23 mouse cellular contexts compared by ENCODE assay signal in the genomic region with DNA sequence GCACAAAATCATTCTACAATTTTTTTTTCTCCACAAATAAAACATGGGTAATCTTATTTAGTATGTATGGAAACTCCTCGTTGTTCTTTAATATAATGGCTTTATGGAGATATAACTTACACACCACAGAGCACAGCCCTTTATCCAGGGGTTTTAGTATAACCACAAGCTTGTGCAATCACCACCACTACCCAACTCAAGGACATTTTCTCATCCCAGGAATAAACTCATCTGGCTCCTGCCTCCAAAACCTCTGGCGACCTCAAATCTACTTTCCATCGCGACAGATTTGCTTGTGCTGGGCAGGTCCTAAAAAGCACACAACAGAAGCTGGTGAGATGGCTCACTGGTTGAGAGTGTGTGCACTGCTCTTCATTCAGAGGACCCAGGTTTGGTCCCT. TPM values are rescaled to one million over a fixed set of nuclear protein-coding genes. Genes with fewer than 3 reads are reported as not detected.
DNase-seq lines count a peak whose midpoint lies in the region; ATAC-seq and TF ChIP-seq lines count a peak whose summit lies in the region.
"Had no signal": no experiment of that assay in that cellular context is flagged by ENCODE, and none has a peak within 500 bp of the region (broad histone marks: within the 10 kb centered on the region; RNA-seq: fewer than 3 reads in every experiment).

No protein-coding gene starts in this region.

- TF ChIP-seq CTCF in liver, adult 2 months (IDR thresholded peaks at IDR 0.05; ENCODE audit: low read depth, low read length), result no peak
- no peak for TF ChIP-seq CTCF in C2C12 (IDR thresholded peaks at IDR 0.05; ENCODE audit: control insufficient read depth, insufficient read depth, insufficient read length)

- no peaks in the 10 kb centered on the region for H3K79me3 ChIP-seq in C2C12 (ENCODE audit: low read depth)

- H3ac ChIP-seq in C2C12 (ENCODE audit: control insufficient read depth, insufficient read length, low read depth), result no peak overlapping the region
- H3ac ChIP-seq in myocyte (ENCODE audit: control insufficient read depth, insufficient read length), result no peak overlapping the region

- no peak overlapping the region for H3K4me2 ChIP-seq in liver, embryonic 11.5 days
- no peak overlapping the region for H3K4me2 ChIP-seq in liver, embryonic 13.5 days
- peak overlapping the region; percentile 35 for H3K4me2 ChIP-seq in myocyte (ENCODE audit: low read depth)
- H3K4me2 ChIP-seq: embryonic facial prominence, embryonic 12.5 days; forebrain, embryonic 13.5 days; heart, embryonic 11.5 days; heart, embryonic 15.5 days; hindbrain, embryonic 13.5 days had no signal

- no peaks in the 10 kb centered on the region for H3K27me3 ChIP-seq in liver, adult 2 months (ENCODE audit: control insufficient read depth, insufficient read depth, low read length)
- no peaks in the 10 kb centered on the region for H3K27me3 ChIP-seq in liver, embryonic 11.5 days (replicated peaks; ENCODE audit: control insufficient read depth, insufficient read depth, low read length)
- H3K27me3 ChIP-seq in C2C12 (ENCODE audit: control insufficient read depth, insufficient read depth, insufficient read length) (no peaks in the 10 kb centered on the region), myocyte (ENCODE audit: control insufficient read depth, insufficient read depth, insufficient read length) (no peaks in the 10 kb centered on the region)
- H3K27me3 ChIP-seq in liver, embryonic 13.5 days, result no peaks in the 10 kb centered on the region
- H3K27me3 ChIP-seq: embryonic facial prominence, embryonic 12.5 days; forebrain, embryonic 13.5 days; heart, embryonic 15.5 days; hindbrain, embryonic 13.5 days had no signal

- peaks cover 42% of the 10 kb centered on the region for H3K4me1 ChIP-seq in liver, adult 2 months (ENCODE audit: control insufficient read depth, insufficient read depth, low read length)
- H3K4me1 ChIP-seq in liver, embryonic 11.5 days (replicated peaks; ENCODE audit: control insufficient read depth, insufficient read depth, low read length), result peaks cover 5% of the 10 kb centered on the region
- H3K4me1 ChIP-seq in liver, embryonic 13.5 days (replicated peaks), result peaks cover 39% of the 10 kb centered on the region
- H3K4me1 ChIP-seq: forebrain, embryonic 13.5 days; heart, embryonic 15.5 days; hindbrain, embryonic 13.5 days had no signal

- TF ChIP-seq POLR2A in liver, adult 2 months (IDR thresholded peaks at IDR 0.05; ENCODE audit: extremely low read depth, insufficient read depth, low read length), result no peak
- no peak for TF ChIP-seq POLR2A in myocyte (IDR thresholded peaks at IDR 0.05; ENCODE audit: insufficient read length, low read depth)

- H3K36me3 ChIP-seq in liver, adult 2 months (ENCODE audit: control insufficient read depth, insufficient read depth, low read length), result no peaks in the 10 kb centered on the region
- no peaks in the 10 kb centered on the region for H3K36me3 ChIP-seq in liver, embryonic 11.5 days (ENCODE audit: control insufficient read depth, insufficient read depth, low read length)
- no peaks in the 10 kb centered on the region for H3K36me3 ChIP-seq in C2C12 (ENCODE audit: control insufficient read depth, insufficient read depth)
- no peaks in the 10 kb centered on the region for H3K36me3 ChIP-seq in liver, embryonic 13.5 days
- no peaks in the 10 kb centered on the region for H3K36me3 ChIP-seq in myocyte (ENCODE audit: control insufficient read depth, insufficient read depth)
- H3K36me3 ChIP-seq: embryonic facial prominence, embryonic 12.5 days; heart, embryonic 15.5 days; hindbrain, embryonic 13.5 days had no signal

- no peak for ATAC-seq in liver, embryonic 11.5 days (replicated peaks; ENCODE audit: low FRiP score)
- ATAC-seq in liver, embryonic 13.5 days (ENCODE audit: low read depth), result no peak
- ATAC-seq: forebrain, embryonic 13.5 days; forebrain, postnatal 0 days; hindbrain, postnatal 0 days had no signal

- intact Hi-C loops in left cerebral cortex, postnatal 36 days (cut with DNase I), result no loop called here

- peaks cover 1% of the 10 kb centered on the region; the same call in 1 of the 2 replicates for H3K79me2 ChIP-seq in liver, adult 2 months (ENCODE audit: control insufficient read depth, insufficient read depth, low read length)
- H3K79me2 ChIP-seq in C2C12 (ENCODE audit: control insufficient read depth, insufficient read depth) (no peaks in the 10 kb centered on the region), myocyte (ENCODE audit: control insufficient read depth, insufficient read depth) (no peaks in the 10 kb centered on the region)

- 22% methylated on average over 4 of the region's 4 CpGs for WGBS in liver, adult 2 months
- WGBS in liver, embryonic 11.5 days, result 64% methylated on average over 4 of the region's 4 CpGs
- WGBS in liver, embryonic 13.5 days (ENCODE audit: insufficient replicate concordance), result 60% methylated on average over 4 of the region's 4 CpGs

- H3K27ac ChIP-seq in liver, adult 2 months (replicated peaks; ENCODE audit: insufficient read depth, low read depth, low read length), result peak overlapping the region; percentile 55
- H3K27ac ChIP-seq in liver, embryonic 11.5 days (ENCODE audit: low read depth, low read length), result no peak overlapping the region
- peak overlapping the region; percentile 56; the same call in 1 of the 2 replicates for H3K27ac ChIP-seq in liver, embryonic 13.5 days
- H3K27ac ChIP-seq: embryonic facial prominence, embryonic 12.5 days; forebrain, embryonic 13.5 days; heart, adult 2 months; heart, embryonic 15.5 days; hindbrain, embryonic 13.5 days; hindbrain, postnatal 0 days had no signal

- no peaks in the 10 kb centered on the region for H3K9me3 ChIP-seq in liver, embryonic 11.5 days (ENCODE audit: control insufficient read depth, low read length)
- H3K9me3 ChIP-seq in liver, embryonic 13.5 days (replicated peaks), result no peaks in the 10 kb centered on the region
- H3K9me3 ChIP-seq: embryonic facial prominence, embryonic 12.5 days; forebrain, embryonic 13.5 days; heart, embryonic 15.5 days; hindbrain, embryonic 13.5 days had no signal

- DNase-seq in liver, adult 2 months (ENCODE audit: extremely low read depth, low read depth, low spot score), result peak; percentile 86
- DNase-seq in liver, embryonic 11.5 days (ENCODE audit: low spot score), result no peak
- DNase-seq in liver, embryonic 13.5 days, result no peak
- no peak for DNase-seq in left cerebral cortex, postnatal 36 days (ENCODE audit: low spot score in 2 of 2)
- no peak for DNase-seq in cerebellum, postnatal 10 days
- DNase-seq: adrenal gland, adult 2 months; adrenal gland, postnatal 25 days; cerebellum, adult 2 months; cerebellum, postnatal 14 days; embryo, embryonic 11 days; forebrain, postnatal 0 days; gastrocnemius, postnatal 14 days; heart, adult 2 months; heart, postnatal 14 days had no signal

- H3K4me3 ChIP-seq in liver, adult 2 months (ENCODE audit: insufficient read depth, low read depth, low read length), result no peak overlapping the region
- H3K4me3 ChIP-seq in liver, embryonic 11.5 days (ENCODE audit: low read depth, low read length), result no peak overlapping the region
- H3K4me3 ChIP-seq in C2C12 (ENCODE audit: insufficient read depth, poor library complexity, severe bottlenecking), result no peak overlapping the region
- no peak overlapping the region for H3K4me3 ChIP-seq in liver, embryonic 13.5 days (replicated peaks)
- no peak overlapping the region for H3K4me3 ChIP-seq in myocyte
- H3K4me3 ChIP-seq: embryonic facial prominence, embryonic 12.5 days; forebrain, embryonic 13.5 days; heart, adult 2 months; heart, embryonic 15.5 days; hindbrain, embryonic 13.5 days had no signal

- H3K9ac ChIP-seq in liver, adult 2 months (ENCODE audit: low read depth, low read length), result no peak overlapping the region
- no peak overlapping the region for H3K9ac ChIP-seq in liver, embryonic 11.5 days (ENCODE audit: low read depth, low read length)
- no peak overlapping the region for H3K9ac ChIP-seq in liver, embryonic 13.5 days
- H3K9ac ChIP-seq: embryonic facial prominence, embryonic 12.5 days; forebrain, embryonic 13.5 days; forebrain, postnatal 0 days; heart, embryonic 15.5 days; hindbrain, embryonic 13.5 days had no signal

RNA-seq across cellular contexts. Expression of a gene that starts 9.4 kb away (rescaled TPM):
- total RNA-seq in liver, adult 2 months (2014; rRNA removed), result 15.6 and 21.0 TPM in 2 replicates
- polyA plus RNA-seq in liver, adult 2 months (2012; rRNA removed), result 8.1 and 9.4 TPM in 2 replicates
- 38.1 and 38.3 TPM in 2 replicates for polyA plus RNA-seq in liver, embryonic 11.5 days (2014; fragmentation: Nextera tagmentation; extraction: Ambion mirVana)
- polyA plus RNA-seq in C2C12 (2012; fragmentation: generic; extraction: Trizol), result 45.8 TPM
- 14.8 and 21.8 TPM in 2 replicates for polyA plus RNA-seq in liver, embryonic 13.5 days (2015; fragmentation: Nextera tagmentation; extraction: Ambion mirVana)
- 42.3 TPM for polyA plus RNA-seq in myocyte (2012; fragmentation: generic; extraction: Trizol)
- total RNA-seq in left cerebral cortex, postnatal 36 days (2021), result 10 to 100 TPM; 61.0 to 64.0 TPM

RNA-seq across cellular contexts. Expression of a gene that starts 10.9 kb away (rescaled TPM):
- total RNA-seq in liver, adult 2 months (2014; rRNA removed), result 47.6 and 449 TPM in 2 replicates
- polyA plus RNA-seq in liver, adult 2 months (2012; rRNA removed), result 107 and 123 TPM in 2 replicates
- 33.3 and 35.1 TPM in 2 replicates for polyA plus RNA-seq in liver, embryonic 11.5 days (2014; fragmentation: Nextera tagmentation; extraction: Ambion mirVana)
- polyA plus RNA-seq in C2C12 (2012; fragmentation: generic; extraction: Trizol) (26.4 TPM), myocyte (2012; fragmentation: generic; extraction: Trizol) (18.8 TPM)
- 20.8 and 22.0 TPM in 2 replicates for polyA plus RNA-seq in liver, embryonic 13.5 days (2015; fragmentation: Nextera tagmentation; extraction: Ambion mirVana)
- total RNA-seq in left cerebral cortex, postnatal 36 days (2021), result 10 to 100 TPM; 23.9 to 29.4 TPM

RNA-seq across cellular contexts. Expression of a gene that starts 38.1 kb away (rescaled TPM):
- total RNA-seq in liver, adult 2 months (2014; rRNA removed), result 1.3 and 2.2 TPM in 2 replicates
- polyA plus RNA-seq in liver, adult 2 months (2012; rRNA removed), result 1.7 and 1.8 TPM in 2 replicates
- polyA plus RNA-seq in liver, embryonic 11.5 days (2014; fragmentation: Nextera tagmentation; extraction: Ambion mirVana), result 3.9 and 4.1 TPM in 2 replicates
- polyA plus RNA-seq in C2C12 (2012; fragmentation: generic; extraction: Trizol) (58.8 TPM), myocyte (2012; fragmentation: generic; extraction: Trizol) (2.0 TPM)
- polyA plus RNA-seq in liver, embryonic 13.5 days (2015; fragmentation: Nextera tagmentation; extraction: Ambion mirVana), result 5.5 and 6.5 TPM in 2 replicates
- 1 to 10 TPM; 1.1 to 1.5 TPM for total RNA-seq in left cerebral cortex, postnatal 36 days (2021)

RNA-seq across cellular contexts. Expression of a gene that starts 43.3 kb away (rescaled TPM):
- 27.5 and 36.5 TPM in 2 replicates for total RNA-seq in liver, adult 2 months (2014; rRNA removed)
- 54.9 and 80.8 TPM in 2 replicates for polyA plus RNA-seq in liver, adult 2 months (2012; rRNA removed)
- 31.4 and 36.2 TPM in 2 replicates for polyA plus RNA-seq in liver, embryonic 11.5 days (2014; fragmentation: Nextera tagmentation; extraction: Ambion mirVana)
- polyA plus RNA-seq in C2C12 (2012; fragmentation: generic; extraction: Trizol) (0.06 TPM), myocyte (2012; fragmentation: generic; extraction: Trizol) (0.43 TPM)
- 31.0 and 31.3 TPM in 2 replicates for polyA plus RNA-seq in liver, embryonic 13.5 days (2015; fragmentation: Nextera tagmentation; extraction: Ambion mirVana)
- total RNA-seq in left cerebral cortex, postnatal 36 days (2021), result under 1 TPM in 1 of 2 experiments, not detected in 1; 0.23 TPM
- polyA plus RNA-seq: cerebellum, adult 2 months; hindbrain, embryonic 13.5 days had no signal

RNA-seq across cellular contexts. Expression of a gene that starts 49.5 kb away (rescaled TPM):
- total RNA-seq in liver, adult 2 months (2014; rRNA removed), result 1.0 and 1.8 TPM in 2 replicates
- polyA plus RNA-seq in liver, adult 2 months (2012; rRNA removed), result 2.3 and 4.5 TPM in 2 replicates
- polyA plus RNA-seq in liver, embryonic 11.5 days (2014; fragmentation: Nextera tagmentation; extraction: Ambion mirVana), result 0.77 and 1.1 TPM in 2 replicates
- polyA plus RNA-seq in C2C12 (2012; fragmentation: generic; extraction: Trizol) (297 TPM), myocyte (2012; fragmentation: generic; extraction: Trizol) (182 TPM)
- polyA plus RNA-seq in liver, embryonic 13.5 days (2015; fragmentation: Nextera tagmentation; extraction: Ambion mirVana), result 1.1 and 1.2 TPM in 2 replicates
- total RNA-seq in left cerebral cortex, postnatal 36 days (2021), result 10 to 100 TPM; 39.5 to 57.1 TPM
- total RNA-seq: common myeloid progenitor, adult 5-6 weeks had no signal
